Mouse (Mus musculus) hindbrain, embryonic 11.5 days (tissue): ENCODE measurements around the gene Mthfsl. TPM values are rescaled to one million over a fixed set of nuclear protein-coding genes. Genes with fewer than 3 reads are reported as not detected.
"Not testable (repeated sequence)": the region's sequence is repeated elsewhere in the genome, so short reads cannot be mapped to it uniquely, and the experiment has no call there.

Experiments used
- ATAC-seq: fragments of 200-750 bp; cut with Nextera tagmentation; 2 replicates; pipeline ENCODE4 v1.8.0; 2017; ENCODE audit warnings: mild to moderate bottlenecking, moderate TSS enrichment, moderate library complexity; ENCODE audit not compliant: low FRiP score
- DNase-seq: peaks from one replicate; pipeline ENCODE4 v3.0.0-alpha.2; 2015; ENCODE audit warnings: low spot score
- H3K27ac ChIP-seq: fragments of 300-500 bp; sonication (generic); 2 replicates; pipeline ENCODE4 v1.5.1; 2014; ENCODE audit warnings: mild to moderate bottlenecking, low read depth, low read length
- H3K27me3 ChIP-seq: fragments of 300-500 bp; sonication (generic); 2 replicates; pipeline ENCODE4 v1.6.1; 2014; ENCODE audit warnings: mild to moderate bottlenecking, low read length, moderate library complexity, mixed read lengths; ENCODE audit not compliant: control insufficient read depth, insufficient read depth
- H3K36me3 ChIP-seq: fragments of 300-500 bp; sonication (generic); 2 replicates; pipeline ENCODE4 v1.6.1; 2014; ENCODE audit warnings: mild to moderate bottlenecking, low read length, moderate library complexity, mixed read lengths; ENCODE audit not compliant: control insufficient read depth, insufficient read depth
- H3K4me1 ChIP-seq: fragments of 300-500 bp; sonication (generic); replicated peaks from 2 replicates; pipeline ENCODE4 v1.6.1; 2014; ENCODE audit warnings: low read length, mixed read lengths; ENCODE audit not compliant: control insufficient read depth, insufficient read depth
- H3K4me2 ChIP-seq: fragments of 300-500 bp; sonication (generic); replicated peaks from 2 replicates; pipeline ENCODE4 v1.6.1; 2014; ENCODE audit warnings: mild to moderate bottlenecking, low read depth, low read length
- H3K4me3 ChIP-seq: fragments of 300-500 bp; sonication (generic); 2 replicates; pipeline ENCODE4 v1.5.1; 2014; ENCODE audit warnings: low read depth, low read length
- H3K9ac ChIP-seq: fragments of 300-500 bp; sonication (generic); 2 replicates; pipeline ENCODE4 v1.6.1; 2014; ENCODE audit warnings: low read depth, low read length
- H3K9me3 ChIP-seq: fragments of 300-500 bp; sonication (generic); 2 replicates; pipeline ENCODE4 v1.6.1; 2016; ENCODE audit warnings: low read length; ENCODE audit not compliant: control insufficient read depth
- WGBS: fragments of 180-500 bp; shearing (Covaris S2); extraction: QIAGEN DNeasy Blood & Tissue Kit; methylation state at CpG from one replicate; pipeline ENCODE4 v1.1.7; 2014; 5-methylcytosine and 5-hydroxymethylcytosine counted together
- polyA plus RNA-seq: library from polyadenylated mRNA; unstranded; fragments of >200 nt; fragmentation: Nextera tagmentation; extraction: Ambion mirVana; gene quantifications from 2 replicates; pipeline ENCODE4 v1.2.1, GENCODE M21; 2014

Mthfsl gene
- polyA plus RNA-seq, 1 experiment from 2014 or later: 25.4 TPM

DNA sequence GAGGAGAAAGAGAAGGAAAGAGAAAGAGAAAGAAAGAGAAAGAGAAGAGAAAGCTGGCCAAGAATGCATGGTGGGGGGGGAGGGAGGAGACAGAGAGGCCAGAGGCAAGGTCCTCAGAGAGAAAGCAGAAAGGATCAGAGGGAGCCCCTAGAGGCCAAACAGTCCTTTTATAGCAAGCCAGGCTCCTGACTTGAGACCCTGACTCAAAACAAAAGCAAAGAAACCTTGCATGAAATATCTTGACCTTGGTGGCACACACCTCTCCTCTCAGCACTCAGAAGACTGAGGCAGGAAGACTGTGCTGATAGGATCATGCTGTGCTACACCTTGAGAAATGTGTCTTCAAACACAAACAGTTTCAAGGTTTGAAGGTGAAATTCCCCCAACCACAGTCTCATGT lies 1.5 kb upstream of the Mthfsl start:
- not testable (repeated sequence) for H3K9ac ChIP-seq, H3K27ac ChIP-seq, ATAC-seq, H3K27me3 ChIP-seq, H3K4me3 ChIP-seq, H3K4me2 ChIP-seq, H3K9me3 ChIP-seq, DNase-seq, H3K36me3 ChIP-seq, H3K4me1 ChIP-seq

DNA sequence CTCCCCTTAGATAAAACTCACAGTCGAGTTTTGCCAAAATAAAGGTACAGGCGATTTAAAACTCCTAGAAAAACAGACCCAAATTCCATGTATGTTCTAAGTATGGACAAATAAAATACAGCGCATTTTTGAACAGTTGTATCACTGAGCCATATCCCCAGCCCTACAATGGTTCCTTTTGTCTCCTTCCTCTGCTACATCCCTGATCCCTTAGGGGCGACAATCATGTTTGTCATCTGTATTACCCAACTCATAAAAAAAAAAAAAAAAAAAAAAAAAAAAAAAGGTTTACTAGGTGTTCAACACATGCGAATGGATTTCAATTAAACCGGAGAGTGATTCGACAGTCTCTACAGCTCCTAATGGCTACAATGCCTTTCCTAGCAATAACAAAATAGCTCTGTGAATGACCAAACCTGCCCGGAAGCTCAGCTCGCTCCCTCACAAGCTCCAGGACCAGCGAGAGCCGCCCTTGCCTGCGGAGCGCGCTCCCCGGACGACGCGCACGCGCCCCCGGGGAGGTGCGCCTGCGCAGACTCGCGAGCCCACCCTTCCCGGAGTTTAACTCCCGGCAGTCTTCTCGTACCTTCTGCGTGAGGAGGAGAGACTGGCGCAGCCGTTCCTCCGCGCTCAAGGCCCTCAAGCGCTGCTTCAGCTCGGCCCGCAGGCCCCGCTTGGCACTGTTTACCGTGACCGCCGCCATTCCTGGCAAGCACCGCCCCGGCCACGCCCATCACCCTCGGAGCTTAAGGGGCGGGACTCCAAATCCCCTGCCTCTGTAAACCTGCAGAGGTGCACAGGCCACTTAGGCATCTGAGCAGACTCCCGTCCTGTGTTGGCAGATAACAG lies 799 bp downstream of the Mthfsl start:
- not testable (repeated sequence) for H3K36me3 ChIP-seq, H3K9ac ChIP-seq, H3K27me3 ChIP-seq, H3K27ac ChIP-seq, H3K4me2 ChIP-seq, H3K4me1 ChIP-seq, H3K9me3 ChIP-seq
- ATAC-seq (peak; percentile 96), DNase-seq (peak; percentile 27)
- 27% methylated on average over 7 of the region's 46 CpGs for WGBS
- peak overlapping the region; percentile 20; the same call in 1 of the 2 replicates for H3K4me3 ChIP-seq

DNA sequence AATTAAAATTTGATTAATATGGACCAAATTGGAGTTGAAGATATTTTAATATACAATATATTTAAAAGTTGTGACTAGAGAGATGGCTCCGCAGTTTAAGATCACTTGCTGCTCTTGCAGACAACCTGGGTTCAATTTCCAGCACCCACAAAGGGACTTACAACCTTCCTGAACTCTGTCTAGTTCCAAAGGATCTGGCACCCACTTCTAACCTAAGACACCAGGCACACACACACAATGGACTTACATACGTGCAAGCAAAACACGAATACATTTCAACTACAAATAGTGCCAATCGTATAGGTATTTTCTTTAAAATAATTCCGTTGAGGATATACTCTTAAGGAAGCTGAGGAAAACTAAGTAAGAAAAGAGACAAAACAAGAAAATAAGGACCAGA lies 1.5 kb downstream of the Mthfsl start:
- ATAC-seq, H3K4me2 ChIP-seq, H3K36me3 ChIP-seq, H3K27me3 ChIP-seq, H3K9ac ChIP-seq, H3K4me3 ChIP-seq, H3K4me1 ChIP-seq, DNase-seq, H3K27ac ChIP-seq, H3K9me3 ChIP-seq: not testable (repeated sequence)
- 86% methylated on average over 4 of the region's 5 CpGs for WGBS

- H3K27ac ChIP-seq, H3K4me2 ChIP-seq, H3K4me1 ChIP-seq, DNase-seq, H3K9ac ChIP-seq, H3K36me3 ChIP-seq, H3K27me3 ChIP-seq, H3K9me3 ChIP-seq, H3K4me3 ChIP-seq: not testable (repeated sequence)
- WGBS: 36% methylated on average over 2 of the region's 2 CpGs
- 0 out of 2 replicates have a peak, but pooled peaks have one; percentile 18 for ATAC-seq
Measured at GRCm38 (mm10) chr9:88718140-88718539, 2.0 kb downstream of the Mthfsl start.

DNA sequence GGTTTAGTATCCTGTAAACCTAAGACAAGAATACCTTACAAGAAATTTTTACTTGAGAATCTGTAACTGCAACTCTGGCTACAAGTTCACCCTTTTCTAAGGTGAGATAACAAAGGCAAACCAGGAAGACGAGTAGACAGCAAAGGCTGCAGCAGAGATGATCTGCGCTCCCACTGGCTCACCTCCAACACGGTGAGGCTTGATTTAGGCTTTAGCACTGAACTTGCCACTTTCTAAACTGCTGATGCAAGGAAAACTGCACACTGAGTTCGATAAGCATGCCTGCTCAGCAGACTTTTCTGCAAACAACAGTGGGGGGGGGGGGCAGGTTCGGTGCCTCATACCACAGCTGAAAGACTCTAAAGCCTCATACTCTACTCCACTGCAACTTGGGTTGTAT lies 5.6 kb downstream of the Mthfsl start:
- whole genome bisulfite sequencing: 90% methylated on average over 5 of the region's 5 CpGs
- H3K27me3 ChIP-seq, H3K4me1 ChIP-seq, H3K4me3 ChIP-seq, H3K27ac ChIP-seq, H3K4me2 ChIP-seq, H3K36me3 ChIP-seq, DNase-seq, ATAC-seq, H3K9ac ChIP-seq, H3K9me3 ChIP-seq: not testable (repeated sequence)

DNA sequence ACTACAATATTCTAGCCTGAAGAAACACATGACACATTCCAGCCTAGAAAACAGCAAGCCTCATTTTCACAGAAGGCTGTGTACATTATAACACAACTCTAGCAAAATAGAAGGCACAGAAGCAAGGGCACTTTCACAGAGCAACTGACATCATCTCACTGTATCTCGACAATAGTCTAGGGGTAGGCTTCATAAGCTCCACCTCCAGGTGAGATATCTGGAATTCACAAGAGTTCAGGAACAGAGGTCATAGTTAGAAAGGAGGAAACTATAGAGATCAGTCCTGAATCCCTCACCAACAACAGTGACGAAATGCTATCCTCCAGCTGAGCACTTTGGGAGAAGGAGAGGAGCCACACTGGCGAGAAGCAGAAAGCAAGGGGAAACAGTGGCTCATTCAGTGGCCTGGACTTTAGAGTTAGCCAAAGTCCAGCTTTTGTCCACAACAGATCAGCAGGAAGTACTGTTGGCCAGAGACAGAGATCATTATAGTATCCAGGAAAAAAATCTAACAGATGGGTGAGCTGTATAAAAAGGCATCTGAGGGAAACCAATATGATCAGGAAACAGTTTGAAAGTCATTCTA lies 7.8 kb downstream of the Mthfsl start:
- DNase-seq, H3K27me3 ChIP-seq, H3K27ac ChIP-seq, ATAC-seq, H3K4me2 ChIP-seq, H3K36me3 ChIP-seq, H3K4me3 ChIP-seq, H3K9ac ChIP-seq, H3K9me3 ChIP-seq, H3K4me1 ChIP-seq: not testable (repeated sequence)
- WGBS: 82% methylated on average over 3 of the region's 3 CpGs

DNA sequence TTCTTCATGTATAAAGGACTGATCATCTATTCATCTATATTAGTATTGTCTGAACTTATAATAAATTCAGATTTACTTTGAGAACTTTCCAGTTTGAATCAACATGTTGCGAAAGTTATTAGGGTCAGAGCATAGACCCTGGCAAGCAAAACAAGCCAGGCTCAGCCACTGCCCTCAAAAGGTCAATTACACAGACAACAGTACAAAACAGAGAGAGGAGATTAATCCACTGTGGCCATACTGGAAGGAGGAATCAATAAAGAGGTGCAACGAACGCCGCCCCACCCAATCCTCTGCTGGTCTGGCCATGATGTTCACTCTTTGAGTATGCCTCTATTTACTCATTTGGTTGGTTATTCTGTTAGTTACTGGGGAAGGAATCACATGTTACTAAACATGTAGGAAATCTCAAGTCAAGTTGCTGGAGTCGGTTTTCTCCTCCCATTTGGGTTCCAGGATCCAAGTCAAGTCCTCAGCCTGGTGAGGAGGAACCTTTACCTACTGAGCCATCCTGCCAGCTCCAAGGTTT lies 9.1 kb downstream of the Mthfsl start:
- H3K36me3 ChIP-seq, H3K4me2 ChIP-seq, H3K4me3 ChIP-seq, H3K4me1 ChIP-seq, H3K9me3 ChIP-seq, H3K27me3 ChIP-seq, H3K9ac ChIP-seq, H3K27ac ChIP-seq, ATAC-seq, DNase-seq: not testable (repeated sequence)
- 91% methylated on average over 4 of the region's 5 CpGs for WGBS

GRCm38 (mm10) chr9:88710439-88710838 lies 9.7 kb downstream of the Mthfsl start:
- not testable (repeated sequence) for H3K4me2 ChIP-seq, H3K9ac ChIP-seq, H3K36me3 ChIP-seq, H3K9me3 ChIP-seq, ATAC-seq, H3K4me1 ChIP-seq, DNase-seq, H3K27me3 ChIP-seq, H3K27ac ChIP-seq, H3K4me3 ChIP-seq
- 91% methylated on average over 2 of the region's 2 CpGs for WGBS

GRCm38 (mm10) chr9:88709794-88710193 lies 10.3 kb downstream of the Mthfsl start:
- WGBS: 94% methylated on average over 5 of the region's 5 CpGs
- H3K36me3 ChIP-seq, H3K4me2 ChIP-seq, H3K4me3 ChIP-seq, H3K4me1 ChIP-seq, H3K27ac ChIP-seq, H3K27me3 ChIP-seq, ATAC-seq, H3K9me3 ChIP-seq, H3K9ac ChIP-seq, DNase-seq: not testable (repeated sequence)
